Mouse (Mus musculus): Measurements from ENCODE around the gene Agtpbp1.
"Not testable (repeated sequence)": the region's sequence is repeated elsewhere in the genome, so short reads cannot be mapped to it uniquely, and the experiment has no call there.

GRCm38 (mm10) chr13:59592058-59592457 is 7.0 kb upstream of the Agtpbp1 start:
- not testable (repeated sequence) for TF ChIP-seq CHD2 (IDR thresholded peaks at IDR 0.05; ENCODE audit: low read depth, low read length); MAFK (IDR thresholded peaks at IDR 0.05; ENCODE audit: insufficient read depth, low read depth, low read length); HCFC1 (IDR thresholded peaks at IDR 0.05; ENCODE audit: borderline replicate concordance, insufficient read depth, low read length); ZC3H11A (IDR thresholded peaks at IDR 0.05; ENCODE audit: borderline replicate concordance, low read depth, low read length)
